Mouse (Mus musculus) liver, embryonic 11.5 days (tissue): ENCODE data around the gene Secisbp2. TPM values are rescaled to one million over a fixed set of nuclear protein-coding genes. Genes with fewer than 3 reads are reported as not detected.

ENCODE experiments used
- ATAC-seq: fragments of 200-750 bp; cut with Nextera tagmentation; replicated peaks from 2 replicates; pipeline ENCODE4 v1.8.0; 2017; ENCODE audit warnings: moderate number of reproducible peaks, mild to moderate bottlenecking, moderate TSS enrichment, moderate library complexity; ENCODE audit not compliant: low FRiP score
- DNase-seq: peaks from one replicate; pipeline ENCODE4 v3.0.0-alpha.2; 2017; ENCODE audit warnings: low spot score
- H3K27ac ChIP-seq: fragments of 300-500 bp; sonication (generic); 2 replicates; pipeline ENCODE4 v1.5.1; 2014; ENCODE audit warnings: mild to moderate bottlenecking, low read depth, low read length, control low read depth
- H3K27me3 ChIP-seq: fragments of 300-500 bp; sonication (generic); replicated peaks from 2 replicates; pipeline ENCODE4 v1.6.1; 2014; ENCODE audit warnings: low read length, mixed read lengths; ENCODE audit not compliant: control insufficient read depth, insufficient read depth
- H3K36me3 ChIP-seq: fragments of 300-500 bp; sonication (generic); 2 replicates; pipeline ENCODE4 v1.6.1; 2014; ENCODE audit warnings: mild to moderate bottlenecking, low read length, moderate library complexity, mixed read lengths; ENCODE audit not compliant: control insufficient read depth, insufficient read depth
- H3K4me1 ChIP-seq: fragments of 300-500 bp; sonication (generic); replicated peaks from 2 replicates; pipeline ENCODE4 v1.6.1; 2014; ENCODE audit warnings: low read length, mixed read lengths; ENCODE audit not compliant: control insufficient read depth, insufficient read depth
- H3K4me2 ChIP-seq: fragments of 300-500 bp; sonication (generic); 2 replicates; pipeline ENCODE4 v1.6.1; 2014; ENCODE audit warnings: mild to moderate bottlenecking, control low read depth, moderate library complexity
- H3K4me3 ChIP-seq: fragments of 300-500 bp; sonication (generic); 2 replicates; pipeline ENCODE4 v1.5.1; 2014; ENCODE audit warnings: low read depth, low read length, control low read depth
- H3K9ac ChIP-seq: fragments of 300-500 bp; sonication (generic); 2 replicates; pipeline ENCODE4 v1.6.1; 2014; ENCODE audit warnings: low read depth, low read length, control low read depth
- H3K9me3 ChIP-seq: fragments of 300-500 bp; sonication (generic); 2 replicates; pipeline ENCODE4 v1.6.1; 2016; ENCODE audit warnings: low read length, inconsistent platforms, mixed read lengths; ENCODE audit not compliant: control insufficient read depth
- WGBS: fragments of 180-500 bp; shearing (Covaris S2); extraction: QIAGEN DNeasy Blood & Tissue Kit; methylation state at CpG from one replicate; pipeline ENCODE4 v1.1.7; 2014; 5-methylcytosine and 5-hydroxymethylcytosine counted together
- polyA plus RNA-seq: library from polyadenylated mRNA; unstranded; fragments of >200 nt; fragmentation: Nextera tagmentation; extraction: Ambion mirVana; gene quantifications from 2 replicates; pipeline ENCODE4 v1.2.1, GENCODE M21; 2014

Secisbp2 gene
- polyA plus RNA-seq, 1 experiment from 2014 or later, result 36.1 TPM

DNA sequence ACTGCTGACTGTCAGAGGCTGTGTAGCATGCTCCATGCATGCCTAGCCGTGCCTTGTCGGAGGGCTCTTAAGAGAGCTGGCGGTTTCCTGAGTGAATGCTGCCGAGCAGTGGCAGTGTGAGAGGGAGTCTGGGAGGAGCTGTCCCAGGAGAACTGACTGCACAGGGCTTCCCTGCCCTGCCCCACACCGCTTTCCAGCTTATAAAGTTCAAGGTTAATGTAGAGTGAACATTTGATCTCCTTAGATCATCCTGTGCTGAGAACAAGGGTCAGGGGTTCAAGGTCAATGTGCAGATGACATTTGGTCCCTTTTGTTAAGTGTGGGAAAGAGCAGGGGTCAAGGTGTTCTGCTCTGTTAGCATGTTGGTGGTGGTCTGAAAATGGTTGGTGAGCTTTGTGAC, 29.6 kb downstream of the Secisbp2 start:
- H3K27me3 ChIP-seq, result no peaks in the 10 kb centered on the region
- no peak overlapping the region for H3K4me3 ChIP-seq
- H3K9me3 ChIP-seq, result no peaks in the 10 kb centered on the region
- H3K9ac ChIP-seq, result no peak overlapping the region
- no peak for DNase-seq
- WGBS, result 87% methylated on average over 5 of the region's 5 CpGs
- H3K4me1 ChIP-seq, result peaks cover 42% of the 10 kb centered on the region
- no peak for ATAC-seq
- no peak overlapping the region for H3K27ac ChIP-seq
- no peak overlapping the region for H3K4me2 ChIP-seq
- H3K36me3 ChIP-seq, result peaks cover 63% of the 10 kb centered on the region

DNA sequence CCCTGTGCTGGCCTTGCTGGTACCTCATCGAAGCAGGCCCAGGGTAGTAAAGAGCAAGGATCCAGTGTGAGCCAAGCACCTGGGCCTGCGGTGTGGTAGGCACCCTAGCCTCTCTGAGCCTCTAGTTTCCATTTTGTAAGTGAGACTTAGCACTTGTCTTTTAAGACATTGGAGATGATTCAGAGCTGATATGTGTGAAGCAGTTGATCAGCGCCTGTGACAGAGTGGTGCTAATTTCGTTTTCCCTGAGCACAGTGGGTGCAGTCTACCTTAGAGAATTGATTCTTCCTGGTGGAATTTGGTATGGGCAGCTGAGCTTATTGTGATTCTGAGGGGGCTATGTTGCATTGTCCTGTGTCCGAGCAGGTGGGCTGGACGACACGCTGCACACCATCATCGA, 30.1 kb downstream of the Secisbp2 start:
- Histone ChIP-seq H3K9ac (no peak overlapping the region), H3K27me3 (no peaks in the 10 kb centered on the region), H3K4me3 (no peak overlapping the region), H3K9me3 (no peaks in the 10 kb centered on the region), H3K27ac (no peak overlapping the region), H3K36me3 (peaks cover 61% of the 10 kb centered on the region), H3K4me1 (peaks cover 39% of the 10 kb centered on the region), H3K4me2 (no peak overlapping the region)
- WGBS, result 91% methylated on average over 8 of the region's 8 CpGs
- ATAC-seq (no peak), DNase-seq (no peak)

DNA sequence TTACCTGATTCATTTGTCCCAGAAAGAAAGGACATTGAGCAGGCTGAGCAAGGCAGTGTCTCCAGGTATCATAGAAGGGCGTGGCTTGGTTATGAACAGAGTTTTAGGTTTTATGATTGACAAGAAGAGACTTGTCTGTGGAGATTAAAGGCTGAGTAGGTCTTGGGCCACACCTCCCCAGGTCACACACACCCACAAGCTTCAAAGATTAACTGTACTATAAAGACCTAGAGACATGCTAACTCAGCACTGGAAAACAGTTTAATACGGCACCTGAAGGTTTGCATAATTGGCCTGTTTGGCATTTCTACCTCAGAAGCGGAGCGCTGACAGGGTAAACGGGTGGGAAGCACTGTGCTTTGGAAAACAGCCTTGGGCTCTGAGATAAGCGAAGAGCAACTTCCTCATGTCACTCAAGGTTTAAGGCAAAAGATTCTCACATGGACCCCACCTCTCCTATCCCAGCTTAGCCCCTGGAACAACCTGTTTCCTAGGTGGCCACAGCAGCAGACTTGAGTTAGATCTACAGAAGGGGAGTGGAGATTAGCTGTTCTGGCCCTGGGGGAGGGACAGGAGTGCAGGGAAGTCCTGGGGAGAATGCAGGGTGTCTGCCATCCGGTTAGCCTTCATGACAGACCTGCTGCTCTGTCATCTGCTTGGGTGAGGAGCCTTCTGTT, 33.9 kb downstream of the Secisbp2 start:
- Histone ChIP-seq H3K9ac (no peak overlapping the region), H3K4me2 (no peak overlapping the region), H3K4me1 (peaks cover 20% of the 10 kb centered on the region), H3K27ac (no peak overlapping the region), H3K9me3 (no peaks in the 10 kb centered on the region), H3K36me3 (peaks cover 44% of the 10 kb centered on the region), H3K27me3 (no peaks in the 10 kb centered on the region), H3K4me3 (no peak overlapping the region)
- 47% methylated on average over 7 of the region's 7 CpGs for WGBS
- ATAC-seq (peak; percentile 68), DNase-seq (no peak)

DNA sequence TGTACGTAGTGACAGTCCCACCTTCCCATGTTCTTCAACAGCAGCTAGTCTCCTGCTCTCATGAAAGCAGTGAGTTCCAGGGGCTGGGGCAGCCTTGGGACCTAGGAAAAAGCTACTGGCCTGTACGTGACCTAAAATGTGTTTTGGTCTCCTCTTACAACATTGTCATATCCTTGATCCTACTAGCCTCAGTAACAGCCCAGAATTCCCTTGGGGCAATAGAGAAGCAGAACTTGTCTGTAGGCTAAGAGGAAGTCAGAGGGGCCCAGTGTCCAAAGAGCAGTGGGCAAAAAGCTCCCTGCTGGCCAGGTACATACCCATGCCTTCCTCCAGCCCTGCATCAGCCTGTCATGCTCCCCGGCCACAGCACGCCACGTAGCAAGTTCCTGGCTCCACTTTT, 35.5 kb downstream of the Secisbp2 start:
- Histone ChIP-seq H3K9me3 (no peaks in the 10 kb centered on the region), H3K36me3 (peaks cover 29% of the 10 kb centered on the region; the same call in 1 of the 2 replicates), H3K27me3 (no peaks in the 10 kb centered on the region), H3K4me3 (no peak overlapping the region), H3K9ac (no peak overlapping the region), H3K27ac (no peak overlapping the region), H3K4me2 (no peak overlapping the region), H3K4me1 (peaks cover 20% of the 10 kb centered on the region)
- WGBS, result 89% methylated on average over 5 of the region's 5 CpGs
- ATAC-seq (no peak), DNase-seq (no peak)

DNA sequence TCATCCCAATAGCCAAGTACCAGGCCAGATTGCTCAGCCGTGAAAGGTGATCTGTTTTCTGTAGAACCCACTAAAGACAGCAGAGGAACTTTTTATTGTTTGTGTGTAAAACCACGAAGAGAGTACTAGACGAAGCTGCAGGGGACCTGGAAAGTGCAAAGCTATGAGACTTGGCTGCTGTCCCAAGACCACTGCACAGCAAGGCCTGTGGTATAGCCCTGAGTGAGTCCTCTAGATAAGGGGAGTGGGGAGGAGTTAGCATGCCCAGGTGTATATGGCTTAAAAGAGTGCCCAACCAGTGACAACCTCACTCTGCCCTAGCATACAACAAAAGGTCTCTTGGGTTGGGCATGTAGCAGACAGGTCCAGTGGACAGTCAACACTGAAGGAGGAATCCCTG, 37.2 kb downstream of the Secisbp2 start:
- H3K9ac ChIP-seq, result no peak overlapping the region
- no peaks in the 10 kb centered on the region for H3K9me3 ChIP-seq
- H3K36me3 ChIP-seq, result peaks cover 15% of the 10 kb centered on the region; the same call in 1 of the 2 replicates
- no peak overlapping the region for H3K4me3 ChIP-seq
- no peak overlapping the region for H3K27ac ChIP-seq
- no peak for DNase-seq
- ATAC-seq, result no peak
- no peak overlapping the region for H3K4me2 ChIP-seq
- peaks cover 20% of the 10 kb centered on the region for H3K4me1 ChIP-seq
- 59% methylated on average over 3 of the region's 3 CpGs for WGBS
- no peaks in the 10 kb centered on the region for H3K27me3 ChIP-seq

DNA sequence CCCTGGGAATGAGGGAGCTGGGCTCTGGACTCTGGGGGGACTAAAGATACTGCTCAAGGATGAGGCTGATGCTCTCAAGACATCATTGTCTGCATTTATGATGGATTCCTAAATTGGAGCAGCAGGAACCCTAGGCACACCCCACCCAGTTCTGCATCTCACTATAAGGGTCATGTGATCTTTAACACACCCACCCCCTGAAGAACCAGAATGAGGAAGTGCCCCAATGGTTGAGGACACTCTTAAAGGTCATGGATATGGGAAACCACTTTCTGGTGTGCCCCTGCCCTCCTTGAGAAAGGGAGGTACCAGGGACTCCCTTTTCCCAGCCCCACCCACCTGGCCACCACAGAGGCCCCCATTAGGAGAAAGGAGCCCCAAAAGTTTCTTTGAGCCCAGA, 45.0 kb downstream of the Secisbp2 start:
- Histone ChIP-seq H3K9ac (no peak overlapping the region), H3K36me3 (0 out of 2 replicates have a peak, but pooled peaks cover 1% of the 10 kb centered on the region), H3K4me1 (peaks cover 21% of the 10 kb centered on the region), H3K27me3 (no peaks in the 10 kb centered on the region), H3K4me2 (no peak overlapping the region), H3K4me3 (no peak overlapping the region), H3K9me3 (no peaks in the 10 kb centered on the region), H3K27ac (no peak overlapping the region)
- ATAC-seq (0 out of 2 replicates have a peak, but pooled peaks have one; percentile 11), DNase-seq (no peak)

DNA sequence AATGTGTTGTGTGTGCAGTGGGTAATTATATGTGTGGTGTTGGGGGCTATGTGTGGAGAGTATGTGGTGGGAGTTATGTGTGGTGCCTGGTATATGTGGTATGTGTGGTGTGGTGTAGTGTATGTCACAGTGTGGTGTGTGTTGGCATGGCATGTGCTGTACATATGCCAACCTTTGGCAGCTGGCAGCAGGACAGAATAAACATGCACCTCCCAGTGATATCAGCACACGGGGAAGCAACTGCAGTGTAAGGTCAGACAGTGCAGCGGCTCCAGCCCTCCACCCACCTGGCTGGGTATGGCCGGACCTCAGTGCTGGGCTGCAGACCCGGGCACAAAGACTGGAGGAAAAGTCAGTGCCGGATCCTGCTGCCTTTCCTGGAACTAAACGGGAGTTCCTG, 46.0 kb downstream of the Secisbp2 start:
- H3K4me3 ChIP-seq, result no peak overlapping the region
- no peak overlapping the region for H3K4me2 ChIP-seq
- H3K9ac ChIP-seq, result no peak overlapping the region
- peaks cover 21% of the 10 kb centered on the region for H3K4me1 ChIP-seq
- 0 out of 2 replicates have a peak overlapping the region, but pooled peaks have one; percentile 30 for H3K27ac ChIP-seq
- no peaks in the 10 kb centered on the region for H3K27me3 ChIP-seq
- DNase-seq (no peak), ATAC-seq (0 out of 2 replicates have a peak, but pooled peaks have one; percentile 33)
- H3K36me3 ChIP-seq, result 0 out of 2 replicates have a peak, but pooled peaks cover 2% of the 10 kb centered on the region
- WGBS, result 75% methylated on average over 6 of the region's 6 CpGs
- H3K9me3 ChIP-seq, result no peaks in the 10 kb centered on the region

DNA sequence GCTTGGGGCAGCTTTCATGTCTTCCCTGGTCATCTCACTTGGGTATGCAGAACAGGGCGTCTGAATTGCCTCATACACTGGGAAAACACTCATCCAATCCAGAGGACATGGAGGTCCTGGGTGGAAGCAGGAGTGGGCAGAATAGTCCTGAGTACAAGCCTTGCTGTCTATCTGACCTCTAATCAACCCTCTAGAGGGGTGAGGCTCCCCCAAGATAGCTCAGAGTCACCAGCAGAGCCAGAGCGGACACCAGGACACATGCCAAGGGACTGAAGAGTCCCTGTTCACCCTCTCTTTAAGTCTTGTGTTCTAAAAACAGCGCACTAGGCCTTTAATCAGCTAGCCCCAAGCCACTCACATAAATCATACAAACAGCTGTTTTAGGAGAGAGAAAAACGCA, 46.4 kb downstream of the Secisbp2 start:
- peak overlapping the region; percentile 30; the same call in 1 of the 2 replicates for H3K27ac ChIP-seq
- DNase-seq (no peak), ATAC-seq (no peak; the same call in 1 of the 2 replicates)
- H3K9me3 ChIP-seq, result no peaks in the 10 kb centered on the region
- peak overlapping the region; percentile 16 for H3K4me2 ChIP-seq
- H3K4me3 ChIP-seq, result no peak overlapping the region
- H3K36me3 ChIP-seq, result 0 out of 2 replicates have a peak, but pooled peaks cover 4% of the 10 kb centered on the region
- no peak overlapping the region for H3K9ac ChIP-seq
- no peaks in the 10 kb centered on the region for H3K27me3 ChIP-seq
- H3K4me1 ChIP-seq, result peaks cover 21% of the 10 kb centered on the region
- 71% methylated on average over 4 of the region's 4 CpGs for WGBS

DNA sequence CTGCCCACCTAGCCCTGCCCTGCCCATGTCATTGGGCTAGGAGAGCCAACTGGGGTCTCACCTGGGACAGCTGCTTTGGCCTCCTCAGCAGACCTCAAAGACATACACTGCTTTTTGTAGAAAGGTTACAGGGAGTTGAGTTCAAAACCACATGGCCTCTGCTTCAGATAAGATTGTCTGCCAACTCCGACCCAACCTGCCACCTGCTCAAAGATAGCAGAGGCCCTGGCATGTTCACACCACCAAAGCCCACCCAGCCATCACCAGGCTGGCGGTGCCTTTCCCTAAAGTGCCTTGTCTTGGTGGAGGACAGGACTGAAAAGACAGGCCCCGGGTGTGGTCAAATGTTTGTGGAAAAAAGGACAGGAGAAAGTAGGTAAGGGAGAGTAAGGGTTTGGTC, 46.8 kb downstream of the Secisbp2 start:
- H3K27ac ChIP-seq, result peak overlapping the region; percentile 30; the same call in 1 of the 2 replicates
- H3K4me3 ChIP-seq, result no peak overlapping the region
- no peak for DNase-seq
- 0 out of 2 replicates have a peak, but pooled peaks cover 5% of the 10 kb centered on the region for H3K36me3 ChIP-seq
- H3K27me3 ChIP-seq, result no peaks in the 10 kb centered on the region
- H3K4me1 ChIP-seq, result peaks cover 21% of the 10 kb centered on the region
- peak overlapping the region; percentile 34 for H3K9ac ChIP-seq
- H3K9me3 ChIP-seq, result no peaks in the 10 kb centered on the region
- 49% methylated on average over 3 of the region's 3 CpGs for WGBS
- peak overlapping the region; percentile 16 for H3K4me2 ChIP-seq
- peak; percentile 55 for ATAC-seq
